Comparison of ENCODE assay signal across 7 mouse cellular contexts in genomic region chr6:127108368-127109060, GRCm38 (mm10). TPM values are rescaled to one million over a fixed set of nuclear protein-coding genes. Genes with fewer than 3 reads are reported as not detected.
A peak's percentile ranks its signal among the peaks of the same experiment; 100 is the strongest.
DNase-seq lines count a peak whose midpoint lies in the region; ATAC-seq lines count a peak whose summit lies in the region.

No protein-coding gene starts in this region.

- no peak for ATAC-seq in forebrain, embryonic 14.5 days
- ATAC-seq in liver, embryonic 13.5 days (ENCODE audit: low read depth), result no peak

- H3K4me2 ChIP-seq in forebrain, embryonic 14.5 days (ENCODE audit: low read length), result peak overlapping the region; percentile 80
- H3K4me2 ChIP-seq in liver, embryonic 13.5 days, result peak overlapping the region; percentile 68

- H3K4me1 ChIP-seq in forebrain, embryonic 14.5 days (ENCODE audit: control insufficient read depth, insufficient read depth, low read length), result peaks cover 6% of the 10 kb centered on the region; the same call in 1 of the 2 replicates
- H3K4me1 ChIP-seq in liver, embryonic 13.5 days (replicated peaks), result peaks cover 10% of the 10 kb centered on the region

- H3K27ac ChIP-seq in forebrain, embryonic 14.5 days (ENCODE audit: low read depth, low read length), result no peak overlapping the region
- no peak overlapping the region for H3K27ac ChIP-seq in liver, embryonic 13.5 days

- no peaks in the 10 kb centered on the region for H3K9me3 ChIP-seq in forebrain, embryonic 14.5 days (replicated peaks; ENCODE audit: control insufficient read depth, low read length)
- no peaks in the 10 kb centered on the region for H3K9me3 ChIP-seq in liver, embryonic 13.5 days (replicated peaks)

- H3K9ac ChIP-seq in forebrain, embryonic 14.5 days (ENCODE audit: low read length), result peak overlapping the region; percentile 53
- H3K9ac ChIP-seq in liver, embryonic 13.5 days, result peak overlapping the region; percentile 43; the same call in 1 of the 2 replicates

- peak overlapping the region; percentile 60 for H3K4me3 ChIP-seq in forebrain, embryonic 14.5 days (ENCODE audit: low read depth, low read length)
- H3K4me3 ChIP-seq in liver, embryonic 13.5 days (replicated peaks), result peak overlapping the region; percentile 58

- H3K27me3 ChIP-seq in forebrain, embryonic 14.5 days (replicated peaks; ENCODE audit: control insufficient read depth, insufficient read depth, low read length), result no peaks in the 10 kb centered on the region
- H3K27me3 ChIP-seq in liver, embryonic 13.5 days, result peaks cover 40% of the 10 kb centered on the region

- no peaks in the 10 kb centered on the region for H3K36me3 ChIP-seq in forebrain, embryonic 14.5 days (ENCODE audit: control insufficient read depth, insufficient read depth, low read length)
- H3K36me3 ChIP-seq in liver, embryonic 13.5 days, result no peaks in the 10 kb centered on the region

- 48% methylated on average over 20 of the region's 20 CpGs for WGBS in forebrain, embryonic 14.5 days
- 14% methylated on average over 20 of the region's 20 CpGs for WGBS in liver, embryonic 13.5 days (ENCODE audit: insufficient replicate concordance)

- DNase-seq in thymus, postnatal 0 days (ENCODE audit: low spot score), result peak; percentile 15
- DNase-seq in thymus, adult 18-20 months, result no peak
- no peak for DNase-seq in forebrain, embryonic 14.5 days (ENCODE audit: low spot score)
- DNase-seq in liver, embryonic 13.5 days, result no peak
- DNase-seq in natural killer cell, adult 2 months (ENCODE audit: low spot score in 2 of 2), result no peak
- no peak for DNase-seq in urinary bladder, postnatal 14 days (ENCODE audit: low spot score)
- no peak for DNase-seq in embryo, embryonic 10.5 days (ENCODE audit: low spot score)

RNA-seq across cellular contexts. Expression of gene Tigar, which starts 0.8 kb away (rescaled TPM):
- 3.0 and 3.2 TPM in 2 replicates for polyA plus RNA-seq in thymus, postnatal 0 days (2015; fragmentation: Nextera tagmentation; extraction: Ambion mirVana)
- 7.4 and 8.1 TPM in 2 replicates for polyA plus RNA-seq in forebrain, embryonic 14.5 days (2014; fragmentation: Nextera tagmentation; extraction: Ambion mirVana)
- 1.0 and 1.4 TPM in 2 replicates for polyA plus RNA-seq in liver, embryonic 13.5 days (2015; fragmentation: Nextera tagmentation; extraction: Ambion mirVana)

RNA-seq across cellular contexts. Expression of gene Fgf23, which starts 35.8 kb away (rescaled TPM):
- polyA plus RNA-seq in thymus, postnatal 0 days (2015; fragmentation: Nextera tagmentation; extraction: Ambion mirVana), result 0.12 and 0.20 TPM in 2 replicates
- 0.09 and 0.11 TPM in 2 replicates for polyA plus RNA-seq in forebrain, embryonic 14.5 days (2014; fragmentation: Nextera tagmentation; extraction: Ambion mirVana)
- not detected in 2 replicates for polyA plus RNA-seq in liver, embryonic 13.5 days (2015; fragmentation: Nextera tagmentation; extraction: Ambion mirVana)

RNA-seq across cellular contexts. Expression of gene Ccnd2, which starts 43.5 kb away (rescaled TPM):
- 279 and 280 TPM in 2 replicates for polyA plus RNA-seq in thymus, postnatal 0 days (2015; fragmentation: Nextera tagmentation; extraction: Ambion mirVana)
- polyA plus RNA-seq in forebrain, embryonic 14.5 days (2014; fragmentation: Nextera tagmentation; extraction: Ambion mirVana), result 1,278 and 1,343 TPM in 2 replicates
- 109 and 129 TPM in 2 replicates for polyA plus RNA-seq in liver, embryonic 13.5 days (2015; fragmentation: Nextera tagmentation; extraction: Ambion mirVana)
